Comparison of ENCODE assay signal across 22 mouse cellular contexts in genomic region chr5:111155271-111155670, GRCm38 (mm10).
DNase-seq lines count a peak whose midpoint lies in the region; ATAC-seq lines count a peak whose summit lies in the region.
"Had no signal": no experiment of that assay in that cellular context is flagged by ENCODE, and none has a peak within 500 bp of the region (broad histone marks: within the 10 kb centered on the region; RNA-seq: fewer than 3 reads in every experiment).

No protein-coding gene starts in this region.

- H3K4me2 ChIP-seq in hindbrain, embryonic 14.5 days (replicated peaks): no peak overlapping the region
- no peak overlapping the region for H3K4me2 ChIP-seq in hindbrain, embryonic 16.5 days (ENCODE audit: low read length)
- H3K4me2 ChIP-seq in neural tube, embryonic 13.5 days: no peak overlapping the region
- no peak overlapping the region for H3K4me2 ChIP-seq in neural tube, embryonic 15.5 days
- H3K4me2 ChIP-seq: embryonic facial prominence, embryonic 12.5 days; forebrain, embryonic 13.5 days; heart, embryonic 11.5 days; liver, embryonic 12.5 days; midbrain, embryonic 11.5 days had no signal

- H3K36me3 ChIP-seq in hindbrain, embryonic 14.5 days (replicated peaks; ENCODE audit: control insufficient read depth, insufficient read depth): no peaks in the 10 kb centered on the region
- no peaks in the 10 kb centered on the region for H3K36me3 ChIP-seq in hindbrain, embryonic 16.5 days (ENCODE audit: control insufficient read depth, insufficient read depth, low read length)
- H3K36me3 ChIP-seq in neural tube, embryonic 13.5 days: no peaks in the 10 kb centered on the region
- no peaks in the 10 kb centered on the region for H3K36me3 ChIP-seq in neural tube, embryonic 15.5 days
- H3K36me3 ChIP-seq: embryonic facial prominence, embryonic 12.5 days; G1E; liver, embryonic 12.5 days had no signal

- 88% methylated on average over 4 of the region's 4 CpGs for WGBS in hindbrain, embryonic 14.5 days
- WGBS in hindbrain, embryonic 16.5 days: 77% methylated on average over 4 of the region's 4 CpGs
- WGBS in neural tube, embryonic 13.5 days: 72% methylated on average over 4 of the region's 4 CpGs
- 68% methylated on average over 4 of the region's 4 CpGs for WGBS in neural tube, embryonic 15.5 days

- H3K27me3 ChIP-seq in hindbrain, embryonic 14.5 days (ENCODE audit: control insufficient read depth, insufficient read depth, low read length): no peaks in the 10 kb centered on the region
- no peaks in the 10 kb centered on the region for H3K27me3 ChIP-seq in hindbrain, embryonic 16.5 days (replicated peaks; ENCODE audit: control insufficient read depth, insufficient read depth, low read length)
- H3K27me3 ChIP-seq in neural tube, embryonic 13.5 days: no peaks in the 10 kb centered on the region
- no peaks in the 10 kb centered on the region for H3K27me3 ChIP-seq in neural tube, embryonic 15.5 days (replicated peaks)
- H3K27me3 ChIP-seq: CH12.LX; embryonic facial prominence, embryonic 12.5 days; forebrain, embryonic 13.5 days; liver, embryonic 12.5 days had no signal

- no peak overlapping the region for H3K9ac ChIP-seq in hindbrain, embryonic 14.5 days
- H3K9ac ChIP-seq in hindbrain, embryonic 16.5 days (ENCODE audit: low read depth, low read length): no peak overlapping the region
- H3K9ac ChIP-seq in neural tube, embryonic 13.5 days: no peak overlapping the region
- no peak overlapping the region for H3K9ac ChIP-seq in neural tube, embryonic 15.5 days (replicated peaks)
- H3K9ac ChIP-seq: embryonic facial prominence, embryonic 12.5 days; forebrain, embryonic 13.5 days; liver, embryonic 12.5 days had no signal

- H3K4me3 ChIP-seq in hindbrain, embryonic 14.5 days (replicated peaks; ENCODE audit: low read length): no peak overlapping the region
- H3K4me3 ChIP-seq in hindbrain, embryonic 16.5 days (ENCODE audit: low read length): no peak overlapping the region
- H3K4me3 ChIP-seq in neural tube, embryonic 13.5 days: no peak overlapping the region
- no peak overlapping the region for H3K4me3 ChIP-seq in neural tube, embryonic 15.5 days (replicated peaks)
- H3K4me3 ChIP-seq: embryonic facial prominence, embryonic 12.5 days; erythroblast, embryonic 14.5 days; forebrain, embryonic 13.5 days; layer of hippocampus, adult 2 months; liver, embryonic 12.5 days had no signal

- intact Hi-C loops in heart, postnatal 14 days (cut with DNase I): loop anchor here (5.0 kb wide), 1 partner anchor 43 kb away; no protein-coding TSS in a partner anchor

- H3K9me3 ChIP-seq in hindbrain, embryonic 14.5 days (ENCODE audit: control insufficient read depth, low read length): no peaks in the 10 kb centered on the region
- no peaks in the 10 kb centered on the region for H3K9me3 ChIP-seq in hindbrain, embryonic 16.5 days (ENCODE audit: control insufficient read depth, low read length)
- H3K9me3 ChIP-seq in neural tube, embryonic 13.5 days: no peaks in the 10 kb centered on the region
- H3K9me3 ChIP-seq in neural tube, embryonic 15.5 days (replicated peaks): no peaks in the 10 kb centered on the region
- H3K9me3 ChIP-seq: embryonic facial prominence, embryonic 12.5 days; forebrain, embryonic 13.5 days; G1E; liver, embryonic 12.5 days had no signal

- no peak for ATAC-seq in hindbrain, embryonic 14.5 days (ENCODE audit: low FRiP score)
- ATAC-seq in hindbrain, embryonic 16.5 days: no peak
- ATAC-seq in neural tube, embryonic 13.5 days (ENCODE audit: low read depth): no peak
- no peak for ATAC-seq in neural tube, embryonic 15.5 days (ENCODE audit: low FRiP score)
- ATAC-seq: intestine, postnatal 0 days; liver, embryonic 12.5 days had no signal

- H3K27ac ChIP-seq in hindbrain, embryonic 14.5 days: 0 out of 2 replicates have a peak overlapping the region, but pooled peaks have one; percentile 14
- no peak overlapping the region for H3K27ac ChIP-seq in hindbrain, embryonic 16.5 days (ENCODE audit: low read depth, low read length)
- H3K27ac ChIP-seq in neural tube, embryonic 13.5 days (replicated peaks): peak overlapping the region; percentile 84
- no peak overlapping the region for H3K27ac ChIP-seq in neural tube, embryonic 15.5 days (replicated peaks)
- H3K27ac ChIP-seq: embryonic facial prominence, embryonic 12.5 days; layer of hippocampus, adult 2 months; liver, embryonic 12.5 days had no signal

- peak; percentile 95 for DNase-seq in heart, adult 11 months
- DNase-seq in heart, postnatal 14 days: no peak
- DNase-seq in hindbrain, embryonic 14.5 days (ENCODE audit: low spot score): no peak
- no peak for DNase-seq in cerebellum, adult 11-12 months
- DNase-seq: adrenal gland, adult 2 months; B cell, adult 2 months; cerebellum, adult 18-20 months; cerebellum, postnatal 14 days; lung, adult 18-20 months had no signal

- H3K4me1 ChIP-seq in hindbrain, embryonic 14.5 days (replicated peaks; ENCODE audit: control insufficient read depth, insufficient read depth, low read length): peaks cover 53% of the 10 kb centered on the region
- peaks cover 27% of the 10 kb centered on the region for H3K4me1 ChIP-seq in hindbrain, embryonic 16.5 days (ENCODE audit: control insufficient read depth, insufficient read depth, low read depth, low read length)
- H3K4me1 ChIP-seq in neural tube, embryonic 13.5 days (replicated peaks): peaks cover 76% of the 10 kb centered on the region
- H3K4me1 ChIP-seq in neural tube, embryonic 15.5 days: peaks cover 69% of the 10 kb centered on the region

Comparison
In these comparisons a context has a peak if more than half of its experiments do, and no peak if none do; other contexts are left out.
1. H3K27ac ChIP-seq: peak in hindbrain, embryonic 14.5 days (single experiment) and neural tube, embryonic 13.5 days (single experiment); none in hindbrain, embryonic 16.5 days (single experiment) and neural tube, embryonic 15.5 days (single experiment).